Mouse (Mus musculus) stomach, postnatal 0 days (tissue): ENCODE results near the gene Tanc1.

ENCODE experiments used
- CTCF ChIP-seq: IDR thresholded peaks from 2 replicates; pipeline ENCODE4 v1.5.1; 2016; ENCODE audit warnings: antibody characterized with exemption, low read depth, mild to moderate bottlenecking, moderate library complexity
- EP300 ChIP-seq: optimal IDR thresholded peaks from 2 replicates; pipeline ENCODE3; 2016; ENCODE audit warnings: antibody characterized with exemption

DNA sequence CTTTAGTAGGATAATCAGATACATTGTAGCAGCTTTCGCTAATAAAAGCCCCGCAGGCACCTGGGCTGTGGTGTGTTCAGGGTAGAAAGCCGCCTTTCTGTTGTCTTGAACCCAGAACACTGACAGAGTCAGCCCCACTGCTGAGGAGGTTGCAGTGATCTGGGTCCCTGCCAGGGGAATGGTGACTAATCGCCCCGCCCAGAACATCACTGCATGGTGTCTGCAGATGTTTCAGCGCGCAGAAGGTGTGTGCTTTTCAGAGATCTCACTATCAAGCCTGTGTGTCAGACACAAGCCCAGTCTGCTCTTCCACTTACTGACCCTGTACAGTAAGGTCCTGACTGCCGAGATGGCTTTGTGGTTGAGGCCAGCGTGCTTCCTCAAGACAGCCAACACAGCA lies 134.2 kb downstream of the Tanc1 start:
- no peak for TF ChIP-seq EP300
- no peak for TF ChIP-seq CTCF
